Mouse (Mus musculus): Measurements from ENCODE around the gene Rassf6. TPM values are rescaled to one million over a fixed set of nuclear protein-coding genes. Genes with fewer than 3 reads are reported as not detected.

The Rassf6 gene
- total RNA-seq (2014; rRNA removed), result 1.9 and 2.5 TPM in 2 replicates
- polyA plus RNA-seq (2015; fragmentation: Nextera tagmentation; extraction: Ambion mirVana), result 2.0 and 2.4 TPM in 2 replicates

- no peak for TF ChIP-seq CTCF (IDR thresholded peaks at IDR 0.05)
- Histone ChIP-seq H3K27me3 (ENCODE audit: insufficient read depth, low read length) (no peaks in the 10 kb centered on the region), H3K9ac (replicated peaks; ENCODE audit: low read length, poor library complexity, severe bottlenecking) (peak within 1 kb of the TSS; percentile 56), H3K27ac (ENCODE audit: low read depth, low read length) (no peak within 1 kb of the TSS), H3K36me3 (ENCODE audit: insufficient read depth, low read length) (no peaks in the 10 kb centered on the region), H3K4me2 (ENCODE audit: low read depth, low read length, poor library complexity, severe bottlenecking) (peak within 1 kb of the TSS; percentile 91), H3K4me1 (ENCODE audit: insufficient read depth, low read length) (0 out of 2 replicates have a peak, but pooled peaks cover 3% of the 10 kb centered on the region), H3K9me3 (ENCODE audit: low read length) (no peaks in the 10 kb centered on the region), H3K4me3 (ENCODE audit: low read depth, low read length) (peak within 1 kb of the TSS; percentile 55)
- DNase-seq (ENCODE audit: low spot score) (no peak), ATAC-seq (ENCODE audit: low FRiP score) (peak; percentile 70)
- WGBS, result 7% methylated on average over 26 of the region's 26 CpGs
Observed at GRCm38 (mm10) chr5:90640286-90641217, at the start of gene Rassf6. Gene Rassf6 (minus strand): TSS chr5:90640657.

DNA sequence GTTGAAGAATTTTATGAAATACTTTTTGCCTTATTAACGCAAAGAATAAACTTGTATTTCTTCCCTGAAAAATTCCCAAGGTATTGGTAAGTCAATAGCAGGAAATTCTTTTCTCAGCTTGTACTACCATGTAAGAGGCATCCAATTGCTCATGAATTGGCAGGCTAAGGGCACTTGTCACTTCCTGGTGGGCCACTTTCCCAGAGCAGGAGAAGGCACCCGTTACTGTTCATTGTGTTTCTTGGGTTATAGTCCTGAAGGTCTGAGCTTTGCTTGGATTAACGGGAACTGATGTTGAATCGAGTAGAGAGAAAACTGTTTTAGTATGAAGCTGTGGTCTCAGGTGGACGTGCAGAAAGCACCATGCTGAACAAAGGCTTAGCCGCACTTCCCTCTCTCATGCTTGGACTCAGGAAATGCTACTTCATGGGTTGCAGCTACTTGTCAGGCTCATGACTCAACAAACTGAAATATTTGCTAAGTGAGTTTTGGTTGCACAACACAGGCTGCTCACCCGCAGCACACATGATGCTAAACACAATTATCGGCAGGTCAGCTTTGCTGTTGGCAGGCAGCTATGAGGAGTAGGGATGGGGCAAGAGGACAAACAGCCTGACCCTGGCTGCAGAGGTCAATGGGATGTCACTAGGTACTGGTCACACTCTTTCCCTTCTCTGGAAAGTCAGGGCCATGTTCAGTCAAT, 49.1 kb upstream of the Rassf6 start:
- 91% methylated on average over 8 of the region's 8 CpGs for WGBS
- ATAC-seq (ENCODE audit: low FRiP score) (no peak), DNase-seq (ENCODE audit: low spot score) (no peak)
- TF ChIP-seq CTCF (IDR thresholded peaks at IDR 0.05), result no peak
- no peak overlapping the region for H3K27ac ChIP-seq (ENCODE audit: low read depth, low read length)
- H3K27me3 ChIP-seq (ENCODE audit: insufficient read depth, low read length), result no peaks in the 10 kb centered on the region
- no peaks in the 10 kb centered on the region for H3K9me3 ChIP-seq (ENCODE audit: low read length)
- no peak overlapping the region for H3K4me2 ChIP-seq (ENCODE audit: low read depth, low read length, poor library complexity, severe bottlenecking)
- H3K4me3 ChIP-seq (ENCODE audit: low read depth, low read length), result no peak overlapping the region
- no peaks in the 10 kb centered on the region for H3K36me3 ChIP-seq (ENCODE audit: insufficient read depth, low read length)
- H3K4me1 ChIP-seq (ENCODE audit: insufficient read depth, low read length), result no peaks in the 10 kb centered on the region
- H3K9ac ChIP-seq (replicated peaks; ENCODE audit: low read length, poor library complexity, severe bottlenecking), result no peak overlapping the region

DNA sequence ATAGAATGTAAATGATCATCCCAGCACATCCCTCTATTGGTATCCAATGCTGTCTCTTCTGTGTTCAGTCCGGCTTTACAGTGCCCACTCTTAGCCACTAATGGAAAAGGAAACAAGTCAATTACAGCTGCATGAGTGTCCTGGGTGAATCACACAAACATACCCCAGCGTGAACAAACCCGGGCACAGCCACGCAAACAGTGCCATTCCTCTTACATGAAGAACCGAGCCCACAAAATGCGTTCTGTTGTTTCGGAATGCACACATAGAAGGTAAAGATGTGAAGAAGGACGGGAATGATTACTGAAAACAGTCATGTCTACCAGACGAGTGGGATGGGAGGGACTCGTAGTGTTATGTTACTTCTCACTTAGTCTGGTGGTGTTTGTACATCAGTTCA, 47.5 kb upstream of the Rassf6 start:
- DNase-seq (ENCODE audit: low spot score) (no peak), ATAC-seq (ENCODE audit: low FRiP score) (no peak)
- Histone ChIP-seq H3K9ac (replicated peaks; ENCODE audit: low read length, poor library complexity, severe bottlenecking) (no peak overlapping the region), H3K9me3 (ENCODE audit: low read length) (no peaks in the 10 kb centered on the region), H3K4me2 (ENCODE audit: low read depth, low read length, poor library complexity, severe bottlenecking) (no peak overlapping the region), H3K4me1 (ENCODE audit: insufficient read depth, low read length) (no peaks in the 10 kb centered on the region), H3K36me3 (ENCODE audit: insufficient read depth, low read length) (no peaks in the 10 kb centered on the region), H3K27me3 (ENCODE audit: insufficient read depth, low read length) (no peaks in the 10 kb centered on the region), H3K4me3 (ENCODE audit: low read depth, low read length) (no peak overlapping the region), H3K27ac (ENCODE audit: low read depth, low read length) (no peak overlapping the region)
- WGBS, result 96% methylated on average over 10 of the region's 10 CpGs
- no peak for TF ChIP-seq CTCF (IDR thresholded peaks at IDR 0.05)

- no peaks in the 10 kb centered on the region for H3K9me3 ChIP-seq (ENCODE audit: low read length)
- H3K9ac ChIP-seq (replicated peaks; ENCODE audit: low read length, poor library complexity, severe bottlenecking), result no peak overlapping the region
- no peaks in the 10 kb centered on the region for H3K4me1 ChIP-seq (ENCODE audit: insufficient read depth, low read length)
- no peak for ATAC-seq (ENCODE audit: low FRiP score)
- WGBS, result 48% methylated on average over 4 of the region's 4 CpGs
- no peak overlapping the region for H3K4me3 ChIP-seq (ENCODE audit: low read depth, low read length)
- no peak overlapping the region for H3K4me2 ChIP-seq (ENCODE audit: low read depth, low read length, poor library complexity, severe bottlenecking)
- no peaks in the 10 kb centered on the region for H3K36me3 ChIP-seq (ENCODE audit: insufficient read depth, low read length)
- DNase-seq (ENCODE audit: low spot score), result no peak
- TF ChIP-seq CTCF (IDR thresholded peaks at IDR 0.05), result no peak
- no peaks in the 10 kb centered on the region for H3K27me3 ChIP-seq (ENCODE audit: insufficient read depth, low read length)
- H3K27ac ChIP-seq (ENCODE audit: low read depth, low read length), result no peak overlapping the region
Observed at GRCm38 (mm10) chr5:90684994-90685393, 44.5 kb upstream of the Rassf6 start.

DNA sequence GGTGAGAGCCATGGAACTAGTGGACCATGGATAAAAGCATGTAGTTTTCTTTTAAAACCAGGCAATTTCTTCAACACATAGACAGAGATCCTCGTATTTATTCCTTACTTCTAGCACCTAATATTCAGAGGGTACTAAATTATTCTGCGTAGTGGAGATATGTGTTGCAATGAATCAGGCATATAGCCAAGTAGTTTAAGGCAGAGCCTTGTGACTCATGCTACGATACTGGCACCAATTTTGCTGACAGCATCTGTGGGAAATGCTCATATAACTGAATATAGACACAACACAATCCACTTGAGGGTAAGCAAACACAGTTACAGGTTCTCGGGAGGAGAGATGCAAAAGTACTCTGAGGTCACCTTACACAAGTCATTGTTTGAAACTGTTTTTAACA, 41.4 kb upstream of the Rassf6 start:
- Histone ChIP-seq H3K4me3 (ENCODE audit: low read depth, low read length) (no peak overlapping the region), H3K36me3 (ENCODE audit: insufficient read depth, low read length) (no peaks in the 10 kb centered on the region), H3K9me3 (ENCODE audit: low read length) (no peaks in the 10 kb centered on the region), H3K27ac (ENCODE audit: low read depth, low read length) (no peak overlapping the region), H3K27me3 (ENCODE audit: insufficient read depth, low read length) (no peaks in the 10 kb centered on the region), H3K4me2 (ENCODE audit: low read depth, low read length, poor library complexity, severe bottlenecking) (no peak overlapping the region), H3K4me1 (ENCODE audit: insufficient read depth, low read length) (no peaks in the 10 kb centered on the region), H3K9ac (replicated peaks; ENCODE audit: low read length, poor library complexity, severe bottlenecking) (no peak overlapping the region)
- WGBS, result 85% methylated on average over 4 of the region's 4 CpGs
- ATAC-seq (ENCODE audit: low FRiP score) (no peak), DNase-seq (ENCODE audit: low spot score) (no peak)
- no peak for TF ChIP-seq CTCF (IDR thresholded peaks at IDR 0.05)

DNA sequence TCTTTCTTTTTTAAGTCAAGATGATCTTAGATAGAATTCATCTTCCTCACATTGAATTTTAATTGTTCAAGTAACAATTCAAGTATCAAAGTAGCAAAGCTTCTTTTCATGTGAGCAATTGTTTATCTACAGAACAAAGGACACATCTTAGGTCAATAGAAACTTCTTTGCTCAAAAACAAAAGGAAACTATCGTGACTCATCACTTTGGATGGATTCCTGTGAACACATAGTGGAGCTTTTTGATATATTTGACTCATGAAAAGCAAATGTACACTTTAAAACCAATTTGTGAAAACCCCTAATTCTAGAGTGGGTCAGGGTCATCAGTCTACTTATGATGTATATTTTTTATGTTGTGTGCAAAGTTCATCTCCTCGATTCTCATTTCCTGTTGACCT, 37.1 kb upstream of the Rassf6 start:
- 74% methylated on average over 2 of the region's 2 CpGs for WGBS

More for the DNA sequence above, 37.1 kb upstream of the Rassf6 start:
- ATAC-seq (ENCODE audit: low FRiP score) (no peak), DNase-seq (ENCODE audit: low spot score) (no peak)
- no peaks in the 10 kb centered on the region for H3K27me3 ChIP-seq (ENCODE audit: insufficient read depth, low read length)
- no peaks in the 10 kb centered on the region for H3K9me3 ChIP-seq (ENCODE audit: low read length)
- no peaks in the 10 kb centered on the region for H3K4me1 ChIP-seq (ENCODE audit: insufficient read depth, low read length)
- H3K27ac ChIP-seq (ENCODE audit: low read depth, low read length), result no peak overlapping the region
- no peak overlapping the region for H3K9ac ChIP-seq (replicated peaks; ENCODE audit: low read length, poor library complexity, severe bottlenecking)
- no peak for TF ChIP-seq CTCF (IDR thresholded peaks at IDR 0.05)
- H3K36me3 ChIP-seq (ENCODE audit: insufficient read depth, low read length), result no peaks in the 10 kb centered on the region
- H3K4me3 ChIP-seq (ENCODE audit: low read depth, low read length), result no peak overlapping the region
- H3K4me2 ChIP-seq (ENCODE audit: low read depth, low read length, poor library complexity, severe bottlenecking), result no peak overlapping the region

Data from midbrain, postnatal 0 days (tissue).